Mouse (Mus musculus) gastrocnemius, postnatal 10 days (tissue): ENCODE measurements around the gene Ifi211. TPM values are rescaled to one million over a fixed set of nuclear protein-coding genes. Genes with fewer than 3 reads are reported as not detected.
"Not testable (repeated sequence)": the region's sequence is repeated elsewhere in the genome, so short reads cannot be mapped to it uniquely, and the experiment has no call there.

Source experiments
- DNase-seq: peaks from one replicate; pipeline ENCODE4 v3.0.0; 2021; ENCODE audit warnings: mixed read lengths
- long read RNA-seq, 2 experiments: library from polyadenylated mRNA; stranded (forward); transcript quantifications; one replicate each; pipeline ENCODE4 v2.0.0; 2021
- total RNA-seq, 2 experiments: library from RNA; stranded (reverse); gene quantifications; 2 replicates each; pipeline ENCODE4 v1.2.3; 2021

Ifi211 gene
- total RNA-seq, result under 1 TPM; 0.38 to 0.68 TPM
- long read RNA-seq, experiment 1, partial matches to known transcripts, result 0 of 1 reads
- long read RNA-seq, experiment 1, other reads (novel, unspliced or antisense), result 0 of 1 reads
- long read RNA-seq, experiment 2, result 0 reads

GRCm38 (mm10) chr1:173912548-173913255 lies at the start of gene Ifi211:
Gene Ifi211 (minus strand): TSS chr1:173913046.
- DNase-seq, result not testable (repeated sequence)

GRCm38 (mm10) chr1:173961491-173961890 lies 48.6 kb upstream of the Ifi211 start:
- DNase-seq, result not testable (repeated sequence)

GRCm38 (mm10) chr1:173959998-173960397 lies 47.2 kb upstream of the Ifi211 start:
- DNase-seq, result not testable (repeated sequence)

GRCm38 (mm10) chr1:173955839-173956527 lies 43.1 kb upstream of the Ifi211 start:
- DNase-seq, result not testable (repeated sequence)

- DNase-seq, result no peak
Observed at GRCm38 (mm10) chr1:173955071-173955796, 42.4 kb upstream of the Ifi211 start.

DNA sequence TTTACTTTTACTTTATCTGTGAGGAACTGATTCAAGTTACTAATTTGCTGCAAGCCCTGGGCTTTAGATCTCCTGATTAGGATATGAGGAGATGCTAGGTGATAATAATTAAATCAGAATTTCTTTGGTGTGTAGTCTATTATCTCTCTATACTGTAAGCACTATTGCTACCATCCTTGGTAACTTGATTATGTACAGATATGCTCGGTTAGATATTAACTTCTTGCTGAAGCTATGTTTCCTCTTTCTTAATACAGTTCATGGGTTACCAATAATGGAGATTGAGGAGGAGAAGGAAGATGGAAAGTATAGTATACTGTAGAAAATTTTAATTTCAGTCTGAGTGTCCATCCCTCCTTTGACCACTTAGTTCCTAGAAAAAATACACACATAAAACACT lies 40.7 kb upstream of the Ifi211 start:
- no peak for DNase-seq

DNA sequence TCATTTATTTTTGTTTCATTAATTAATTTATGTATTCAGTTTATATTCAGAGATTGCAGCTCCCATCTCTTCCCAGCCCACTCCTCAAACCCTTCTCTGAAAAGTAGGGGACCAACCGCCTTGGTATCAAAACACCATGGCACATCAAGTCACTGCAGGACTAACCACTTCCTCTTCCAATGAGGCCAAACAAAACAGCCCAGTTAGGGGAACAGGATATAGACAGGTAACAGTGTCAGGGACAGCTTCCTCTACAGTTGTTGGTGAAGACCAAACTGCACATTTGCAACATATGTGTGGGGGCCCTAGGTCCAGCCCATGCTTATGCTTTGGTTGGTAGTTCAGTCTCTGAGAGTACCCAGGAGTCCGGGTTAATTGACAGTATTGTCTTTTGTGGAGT lies 36.2 kb upstream of the Ifi211 start:
- DNase-seq, result not testable (repeated sequence)

DNA sequence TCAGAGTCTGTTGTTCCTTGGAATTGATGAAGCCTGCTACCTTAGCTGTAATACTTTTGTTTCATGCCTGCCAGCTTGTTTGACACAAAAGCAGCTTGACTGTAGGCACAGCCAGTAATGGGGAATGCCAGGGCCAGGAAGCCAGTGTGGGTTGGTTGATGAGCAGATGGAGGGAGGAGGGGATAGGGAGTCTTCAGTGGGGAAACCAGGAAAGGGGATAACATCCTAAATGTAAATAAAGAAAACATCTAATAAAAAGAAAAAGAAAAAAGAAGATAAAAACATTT lies 29.9 kb upstream of the Ifi211 start:
- DNase-seq, result not testable (repeated sequence)

GRCm38 (mm10) chr1:173941924-173942779 lies 29.3 kb upstream of the Ifi211 start, which contains the start of the genes Mndal and Ifi203:
Gene Mndal (minus strand): TSS chr1:173942491.
Gene Ifi203 (minus strand): TSS chr1:173942672.
- not testable (repeated sequence) for DNase-seq

- not testable (repeated sequence) for DNase-seq
Observed at GRCm38 (mm10) chr1:173941522-173941921, 28.7 kb upstream of the Ifi211 start.

- not testable (repeated sequence) for DNase-seq
Observed at GRCm38 (mm10) chr1:173919279-173919678, 6.4 kb upstream of the Ifi211 start.

- DNase-seq, result no peak
Observed at GRCm38 (mm10) chr1:173914559-173914958, 1.7 kb upstream of the Ifi211 start.

GRCm38 (mm10) chr1:173913256-173913791 lies 478 bp upstream of the Ifi211 start:
- not testable (repeated sequence) for DNase-seq

- no peak for DNase-seq
Observed at GRCm38 (mm10) chr1:173911808-173912464, 910 bp downstream of the Ifi211 start.

- DNase-seq, result not testable (repeated sequence)
Observed at GRCm38 (mm10) chr1:173908390-173908789, 4.5 kb downstream of the Ifi211 start.

- DNase-seq, result not testable (repeated sequence)
Observed at GRCm38 (mm10) chr1:173905885-173906284, 7.0 kb downstream of the Ifi211 start.

DNA sequence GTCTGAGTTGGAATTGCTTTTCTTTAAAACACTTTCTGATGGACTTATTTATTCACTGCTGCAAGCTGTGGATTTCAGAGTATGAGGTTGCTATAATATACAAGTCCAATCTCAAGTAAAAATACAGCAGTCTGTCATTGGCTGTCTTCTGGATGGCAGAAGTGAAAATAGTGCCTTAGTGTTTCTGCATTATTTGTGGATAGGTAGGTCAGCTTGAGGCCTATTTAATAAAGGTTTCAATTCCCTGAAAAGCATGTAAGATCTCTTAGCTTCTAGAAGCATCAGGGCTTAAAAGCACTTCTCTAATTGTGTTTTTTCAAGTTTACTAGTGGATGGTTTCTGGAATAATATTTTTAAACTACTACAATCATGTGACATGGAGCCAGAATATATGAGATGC lies 23.1 kb downstream of the Ifi211 start:
- not testable (repeated sequence) for DNase-seq

GRCm38 (mm10) chr1:173887026-173887787 lies 25.6 kb downstream of the Ifi211 start:
- not testable (repeated sequence) for DNase-seq

GRCm38 (mm10) chr1:173880004-173880666 lies 32.7 kb downstream of the Ifi211 start:
- DNase-seq, result not testable (repeated sequence)
